Mouse (Mus musculus) megakaryocyte, embryonic 14.5 days (primary cell): ENCODE measurements around the gene Fate1. TPM values are rescaled to one million over a fixed set of nuclear protein-coding genes. Genes with fewer than 3 reads are reported as not detected.
"Not testable (repeated sequence)": the region's sequence is repeated elsewhere in the genome, so short reads cannot be mapped to it uniquely, and the experiment has no call there.

ENCODE experiments used
- H3K27me3 ChIP-seq: replicated peaks from 2 replicates; pipeline ENCODE3; 2012; ENCODE audit warnings: inconsistent platforms
- H3K36me3 ChIP-seq: replicated peaks from 2 replicates; pipeline ENCODE3; 2012; ENCODE audit warnings: low read length, inconsistent platforms, mixed read lengths
- H3K4me1 ChIP-seq: 2 replicates; pipeline ENCODE4 v1.6.1; 2012; ENCODE audit warnings: inconsistent platforms
- H3K4me3 ChIP-seq: replicated peaks from 2 replicates; pipeline ENCODE3; 2012; ENCODE audit warnings: moderate library complexity, mild to moderate bottlenecking, inconsistent platforms
- H3K9me3 ChIP-seq: 2 replicates; pipeline ENCODE4 v1.6.1; 2012; ENCODE audit warnings: inconsistent platforms
- FLI1 ChIP-seq: IDR thresholded peaks from 2 replicates; pipeline ENCODE4 v1.6.1; 2012; ENCODE audit warnings: low read length, inconsistent platforms, mixed read lengths
- GATA1 ChIP-seq: IDR thresholded peaks from 3 replicates; pipeline ENCODE4 v1.6.1; 2012; ENCODE audit warnings: mixed read lengths, low read length, inconsistent platforms, borderline replicate concordance
- polyA plus RNA-seq: library from polyadenylated mRNA; stranded (reverse); fragments of >175 nt; gene quantifications from 2 replicates; pipeline ENCODE4 v1.2.3, GENCODE M21; 2012; ENCODE audit warnings: low replicate concordance; ENCODE audit not compliant: insufficient read depth

The Fate1 gene
- polyA plus RNA-seq: not detected in 2 replicates

DNA sequence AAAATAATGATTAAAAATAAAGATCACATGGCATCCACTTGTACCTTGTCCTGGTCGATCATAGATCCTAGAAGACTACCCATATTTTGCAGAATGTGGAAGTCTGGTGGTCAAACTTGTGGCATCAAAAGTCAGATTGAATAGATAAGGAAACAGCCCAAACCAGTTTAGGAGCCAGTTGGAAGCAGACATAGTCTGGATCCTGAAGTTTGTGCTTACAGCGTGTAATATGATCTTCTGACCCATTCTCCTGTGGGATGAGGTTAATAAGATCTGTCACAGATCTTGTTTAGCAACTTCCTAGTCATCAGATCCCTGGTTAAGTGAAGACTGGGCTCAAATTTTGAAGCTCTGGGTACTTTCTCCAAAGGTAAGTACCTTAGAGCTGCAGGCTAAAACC is at the start of gene Fate1:
Gene Fate1, plus strand, starts transcription at position 301 of the 400 bp plus-strand sequence.
- H3K4me3 ChIP-seq: no peak within 1 kb of the TSS
- no peaks in the 10 kb centered on the region for H3K36me3 ChIP-seq
- H3K4me1 ChIP-seq: no peaks in the 10 kb centered on the region
- H3K27me3 ChIP-seq: peaks cover 20% of the 10 kb centered on the region
- no peaks in the 10 kb centered on the region for H3K9me3 ChIP-seq
- TF ChIP-seq GATA1: no peak
- no peak for TF ChIP-seq FLI1

- no peak overlapping the region for H3K4me3 ChIP-seq
- H3K9me3 ChIP-seq: no peaks in the 10 kb centered on the region
- TF ChIP-seq FLI1 (no peak), GATA1 (no peak)
- H3K27me3 ChIP-seq: peaks cover 13% of the 10 kb centered on the region
- no peaks in the 10 kb centered on the region for H3K4me1 ChIP-seq
- no peaks in the 10 kb centered on the region for H3K36me3 ChIP-seq
Measured at GRCm38 (mm10) chrX:71946631-71947030, 26.2 kb upstream of the Fate1 start.

GRCm38 (mm10) chrX:71958366-71958765 is 14.4 kb upstream of the Fate1 start:
- no peaks in the 10 kb centered on the region for H3K4me1 ChIP-seq
- TF ChIP-seq FLI1 (no peak), GATA1 (no peak)
- H3K27me3 ChIP-seq: peaks cover 36% of the 10 kb centered on the region

GRCm38 (mm10) chrX:71962073-71963051 is 10.4 kb upstream of the Fate1 start, which contains the start of gene Prrg3:
Prrg3 (plus strand) TSS chrX:71962624.
- Histone ChIP-seq H3K4me3 (no peak within 1 kb of the TSS), H3K36me3 (no peaks in the 10 kb centered on the region), H3K9me3 (0 out of 2 replicates have a peak, but pooled peaks cover 3% of the 10 kb centered on the region), H3K4me1 (no peaks in the 10 kb centered on the region), H3K27me3 (peaks cover 50% of the 10 kb centered on the region)
- TF ChIP-seq FLI1 (no peak), GATA1 (no peak)

More at GRCm38 (mm10) chrX:71958366-71958765, 14.4 kb upstream of the Fate1 start:
- Histone ChIP-seq H3K4me3 (no peak overlapping the region), H3K36me3 (no peaks in the 10 kb centered on the region), H3K9me3 (0 out of 2 replicates have a peak, but pooled peaks cover 3% of the 10 kb centered on the region)

DNA sequence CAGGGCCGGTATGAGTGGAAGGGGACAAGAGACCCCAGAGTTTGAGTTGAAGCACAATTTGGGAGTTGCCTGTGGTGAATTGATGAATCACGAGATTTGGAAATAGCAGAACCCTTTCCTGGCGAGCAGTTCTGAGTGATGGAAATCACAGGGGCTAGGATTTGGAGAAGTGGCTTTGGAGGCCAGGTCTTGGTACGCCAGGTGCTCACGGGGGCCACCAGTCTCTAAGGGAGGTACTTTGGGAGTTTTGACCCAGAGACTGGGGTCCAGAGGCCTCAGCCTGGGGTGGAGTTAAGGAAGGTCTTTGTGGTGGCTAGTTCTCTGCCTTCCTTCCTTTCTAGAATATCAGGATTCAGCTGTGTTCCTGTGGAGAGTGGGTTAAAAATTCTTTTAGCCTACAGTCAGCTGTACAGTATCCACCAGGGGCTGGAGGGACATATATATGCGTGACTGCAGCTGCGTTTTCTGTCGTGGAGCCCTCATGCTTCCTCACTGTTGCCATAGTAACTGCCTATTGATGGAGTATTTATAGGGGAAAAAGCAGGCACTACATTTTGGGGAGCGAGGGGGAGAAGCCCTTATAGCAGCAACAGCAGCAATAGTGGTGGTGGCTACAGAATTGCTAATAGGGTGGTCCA is 9.4 kb upstream of the Fate1 start:
- Histone ChIP-seq H3K36me3 (no peaks in the 10 kb centered on the region), H3K9me3 (0 out of 2 replicates have a peak, but pooled peaks cover 3% of the 10 kb centered on the region), H3K4me3 (no peak overlapping the region), H3K4me1 (no peaks in the 10 kb centered on the region), H3K27me3 (peaks cover 52% of the 10 kb centered on the region)
- no peak for TF ChIP-seq GATA1
- no peak for TF ChIP-seq FLI1

DNA sequence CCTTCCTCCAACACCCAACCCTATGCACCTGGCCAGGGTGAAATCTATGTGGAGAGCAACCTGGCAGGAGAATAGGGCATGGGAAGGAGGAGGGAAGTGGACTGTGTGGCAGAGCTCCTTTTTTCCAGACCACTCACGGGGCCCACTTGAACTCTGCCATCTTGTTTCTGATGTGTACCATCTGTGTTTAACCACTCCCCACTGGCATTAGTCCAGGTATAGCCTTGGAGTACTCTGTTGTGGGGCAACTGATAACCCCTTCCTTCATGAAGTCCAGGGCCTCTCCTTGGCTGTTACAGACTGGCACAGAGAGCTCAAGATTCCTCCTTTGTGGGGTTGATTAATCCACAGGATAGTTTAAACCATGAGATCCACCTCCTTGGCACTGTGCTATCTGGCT is 4.6 kb upstream of the Fate1 start:
- Histone ChIP-seq H3K27me3 (peaks cover 34% of the 10 kb centered on the region), H3K9me3 (no peaks in the 10 kb centered on the region), H3K36me3 (no peaks in the 10 kb centered on the region), H3K4me3 (no peak overlapping the region), H3K4me1 (no peaks in the 10 kb centered on the region)
- no peak for TF ChIP-seq FLI1
- no peak for TF ChIP-seq GATA1

DNA sequence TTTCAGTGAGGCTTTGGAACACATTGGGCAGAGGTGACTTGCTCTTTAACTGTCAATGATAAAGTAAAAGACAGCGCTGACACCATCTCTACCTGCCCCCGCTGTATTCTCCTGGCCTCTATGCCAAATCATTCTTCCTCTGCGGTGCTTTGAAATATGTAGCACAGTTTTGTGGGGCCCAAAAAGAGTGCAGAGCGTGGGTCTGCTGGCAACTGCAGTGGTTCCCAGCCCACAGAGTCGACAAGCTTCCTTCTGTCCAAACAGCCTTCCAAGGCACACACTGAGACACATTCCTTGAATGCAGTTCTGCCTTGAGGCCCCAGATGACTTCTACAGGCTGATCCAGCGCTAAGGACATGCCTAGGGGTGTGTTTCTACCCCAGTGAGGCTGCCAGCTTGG is 4.0 kb upstream of the Fate1 start:
- Histone ChIP-seq H3K4me3 (no peak overlapping the region), H3K27me3 (peaks cover 29% of the 10 kb centered on the region), H3K36me3 (no peaks in the 10 kb centered on the region), H3K9me3 (no peaks in the 10 kb centered on the region), H3K4me1 (no peaks in the 10 kb centered on the region)
- no peak for TF ChIP-seq GATA1

GRCm38 (mm10) chrX:71971325-71971724 is 1.5 kb upstream of the Fate1 start:
- Histone ChIP-seq H3K9me3 (no peaks in the 10 kb centered on the region), H3K36me3 (no peaks in the 10 kb centered on the region), H3K27me3 (peaks cover 24% of the 10 kb centered on the region), H3K4me1 (no peaks in the 10 kb centered on the region), H3K4me3 (no peak overlapping the region)
- no peak for TF ChIP-seq GATA1
- no peak for TF ChIP-seq FLI1

GRCm38 (mm10) chrX:71977681-71978080 is 4.9 kb downstream of the Fate1 start:
- not testable (repeated sequence) for H3K36me3 ChIP-seq, H3K27me3 ChIP-seq, H3K4me1 ChIP-seq, H3K4me3 ChIP-seq, H3K9me3 ChIP-seq

DNA sequence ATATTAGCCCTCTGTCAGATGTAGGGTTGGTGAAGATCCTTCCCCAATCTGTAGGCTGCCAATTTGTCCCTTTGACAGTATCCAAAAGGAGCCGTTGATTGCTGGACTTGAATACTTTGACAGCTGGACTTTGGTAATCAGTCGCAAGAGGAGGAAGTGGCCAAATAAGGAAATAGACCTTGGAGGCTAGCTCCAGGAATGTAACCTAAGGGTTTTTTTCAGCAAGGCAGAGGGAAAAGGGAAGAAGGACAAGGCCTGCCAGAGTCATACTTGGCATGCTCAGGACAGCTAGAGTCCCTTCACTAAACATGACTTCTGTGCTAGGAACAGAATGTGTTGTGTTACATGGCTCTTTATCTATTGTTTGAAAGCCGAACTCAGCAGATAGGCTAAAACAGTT is 7.7 kb downstream of the Fate1 start:
- H3K4me3 ChIP-seq: no peak overlapping the region
- no peaks in the 10 kb centered on the region for H3K9me3 ChIP-seq
- H3K36me3 ChIP-seq: no peaks in the 10 kb centered on the region
- H3K27me3 ChIP-seq: peaks cover 11% of the 10 kb centered on the region
- TF ChIP-seq FLI1 (no peak), GATA1 (no peak)
- no peaks in the 10 kb centered on the region for H3K4me1 ChIP-seq
